Mouse (Mus musculus) urinary bladder, adult 18-20 months (tissue): Measurements from ENCODE around the gene Rtn4r.

Source experiments
- DNase-seq, 2 experiments: peaks; one replicate each; pipeline ENCODE4 v3.0.0; 2022; ENCODE audit warnings: low spot score in 2 of 2, mixed read lengths in 2 of 2

Rtn4r gene

DNA sequence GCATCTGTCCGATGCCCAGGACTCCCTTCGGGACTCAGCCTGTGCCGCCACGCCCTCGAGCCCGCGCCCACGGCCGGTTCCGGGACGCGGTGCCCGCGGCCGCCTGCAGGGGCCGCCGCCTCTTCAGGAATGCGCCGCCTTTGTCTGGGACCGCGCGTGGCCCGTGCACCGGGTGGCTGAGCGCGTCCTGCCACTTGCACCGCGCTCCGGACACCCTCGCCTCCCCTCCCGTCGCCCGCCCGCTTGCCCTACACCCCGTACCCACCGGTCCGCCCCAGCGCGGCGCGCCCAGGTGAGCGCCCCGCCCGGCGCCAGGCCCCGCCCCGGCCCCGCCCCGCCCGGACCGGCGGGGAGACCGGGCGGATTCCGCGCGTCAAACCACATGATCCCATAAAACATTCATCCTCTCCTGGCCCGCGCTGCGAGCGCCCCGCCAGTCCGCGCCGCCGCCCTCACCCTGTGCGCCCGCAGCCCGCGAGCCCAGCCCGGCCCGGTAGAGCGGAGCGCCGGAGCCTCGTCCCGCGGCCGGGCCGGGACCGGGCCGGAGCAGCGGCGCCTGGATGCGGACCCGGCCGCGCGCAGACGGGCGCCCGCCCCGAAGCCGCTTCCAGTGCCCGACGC is at the start of gene Rtn4r:
Gene Rtn4r (plus strand): TSS at position 402 of the 621 bp plus-strand sequence.
- DNase-seq = peak; percentile 24 to 62

GRCm38 (mm10) chr16:18078314-18079015 is 49.0 kb upstream of the Rtn4r start:
- DNase-seq = no peak

GRCm38 (mm10) chr16:18079300-18079699 is 48.1 kb upstream of the Rtn4r start:
- no peak for DNase-seq

DNA sequence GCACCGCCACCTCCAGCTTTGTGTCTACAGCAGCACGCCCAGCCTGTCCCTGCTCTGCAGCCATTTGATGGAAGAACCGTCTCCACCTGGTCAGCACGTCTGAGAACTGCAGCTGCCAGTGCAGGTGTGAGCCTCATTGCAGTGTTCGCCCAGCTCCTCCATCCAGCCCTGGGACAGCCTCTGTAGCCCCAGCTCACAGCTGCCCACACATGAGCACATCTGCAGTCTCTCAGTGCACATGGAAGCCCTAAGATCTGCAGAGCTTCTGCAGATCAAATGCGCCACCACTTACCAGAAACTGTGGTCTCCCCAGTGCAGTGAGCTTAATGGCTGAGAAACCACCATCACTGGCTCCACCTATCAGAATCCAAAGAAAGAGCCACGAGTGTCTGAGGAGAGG is 47.3 kb upstream of the Rtn4r start:
- no peak for DNase-seq

DNA sequence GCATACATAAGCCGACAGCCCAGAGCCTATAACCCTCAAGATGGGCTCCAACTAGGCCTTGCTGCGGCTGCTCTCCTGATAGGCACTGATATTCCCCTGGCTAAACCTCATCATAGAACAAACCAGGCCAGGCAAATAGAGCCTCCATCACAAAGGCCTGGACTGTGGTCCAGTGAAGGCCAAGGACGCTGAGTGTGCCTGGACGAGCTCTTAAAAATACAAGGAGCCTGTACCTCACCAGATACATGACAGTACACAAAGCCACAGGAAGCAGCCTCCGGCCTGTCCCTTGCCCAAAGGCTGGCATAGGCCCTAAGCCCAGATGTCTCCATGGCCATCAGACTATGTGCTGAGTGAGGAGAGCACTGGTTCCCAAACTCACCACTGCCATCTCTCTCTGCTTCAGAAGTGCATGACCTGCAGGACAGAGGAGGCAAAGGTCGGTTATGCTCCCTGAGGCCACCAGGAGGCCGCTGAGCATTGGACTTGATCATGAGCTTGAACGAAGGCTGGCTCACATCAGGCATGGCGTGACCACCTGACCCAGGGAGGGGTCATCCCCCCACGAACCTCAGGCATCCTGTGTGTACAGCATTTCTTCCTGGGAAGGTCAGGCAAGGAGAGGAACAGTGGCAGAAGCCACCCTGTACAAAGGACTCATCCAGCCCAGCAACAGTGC is 46.2 kb upstream of the Rtn4r start:
- DNase-seq = no peak

- no peak for DNase-seq
Observed at GRCm38 (mm10) chr16:18082291-18082690, 45.2 kb upstream of the Rtn4r start.

GRCm38 (mm10) chr16:18083231-18083951 is 44.1 kb upstream of the Rtn4r start:
- DNase-seq = no peak

- DNase-seq = no peak
Observed at GRCm38 (mm10) chr16:18084262-18084661, 43.2 kb upstream of the Rtn4r start.

DNA sequence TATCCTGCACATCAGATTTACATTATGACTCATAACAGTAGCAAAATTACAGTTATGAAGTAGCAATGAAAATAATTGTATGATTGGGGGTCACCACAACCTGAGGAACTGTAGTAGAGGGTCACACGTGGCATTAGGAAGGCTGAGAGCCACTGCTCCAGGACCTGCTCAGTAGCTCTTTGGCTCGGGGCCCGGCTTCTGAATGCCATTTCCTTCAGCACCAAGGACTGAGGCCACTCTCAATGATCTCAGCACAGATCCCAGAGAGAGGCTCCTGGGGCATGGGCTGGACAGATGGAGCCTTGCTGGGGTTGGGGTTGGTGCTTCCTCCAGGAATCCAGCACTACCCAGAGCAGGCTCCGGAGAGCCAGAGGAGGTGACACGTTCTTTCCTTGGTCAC is 40.3 kb upstream of the Rtn4r start:
- no peak for DNase-seq

GRCm38 (mm10) chr16:18096348-18096747 is 31.1 kb upstream of the Rtn4r start:
- DNase-seq = no peak

- DNase-seq = no peak
Observed at GRCm38 (mm10) chr16:18102816-18103215, 24.6 kb upstream of the Rtn4r start.

DNA sequence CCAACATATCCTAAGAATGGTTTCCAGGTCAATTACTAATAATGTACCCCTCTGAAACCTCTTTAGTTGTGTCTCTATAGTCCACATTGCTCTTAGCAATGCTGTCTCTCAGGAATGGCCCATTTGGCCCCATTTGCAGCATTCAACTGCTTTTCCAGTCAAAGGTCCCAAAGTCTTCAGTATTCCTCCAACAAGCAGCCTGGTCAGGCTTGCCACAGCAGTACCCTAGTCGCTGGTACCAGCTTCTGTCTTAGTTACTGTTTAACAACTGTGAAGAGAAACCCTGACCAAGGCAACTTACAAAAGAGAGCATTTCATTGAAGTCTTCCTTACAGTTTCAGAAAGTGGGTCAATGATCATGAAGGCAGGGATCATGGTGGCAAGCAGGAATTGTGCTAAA is 24.1 kb upstream of the Rtn4r start:
- DNase-seq = no peak

DNA sequence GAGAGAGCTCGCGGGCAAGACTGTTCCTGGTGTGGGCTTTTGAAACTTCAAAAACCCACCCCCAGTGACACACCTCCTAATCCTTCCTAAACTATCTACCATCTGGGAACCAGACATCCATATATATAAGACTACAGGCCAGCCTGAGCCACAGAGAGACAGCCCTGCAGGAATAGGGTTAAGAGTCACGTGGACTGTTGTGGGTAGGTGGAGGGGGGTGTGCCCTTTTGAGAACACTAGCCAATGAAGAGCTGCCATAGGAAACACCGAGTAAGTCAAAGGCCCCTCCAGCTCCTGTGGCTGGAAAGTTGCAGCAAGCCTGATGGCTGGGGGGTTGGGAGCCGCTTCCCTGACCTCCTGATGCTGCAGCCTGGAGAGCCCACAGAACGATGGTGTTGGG is 23.6 kb upstream of the Rtn4r start:
- DNase-seq = no peak

DNA sequence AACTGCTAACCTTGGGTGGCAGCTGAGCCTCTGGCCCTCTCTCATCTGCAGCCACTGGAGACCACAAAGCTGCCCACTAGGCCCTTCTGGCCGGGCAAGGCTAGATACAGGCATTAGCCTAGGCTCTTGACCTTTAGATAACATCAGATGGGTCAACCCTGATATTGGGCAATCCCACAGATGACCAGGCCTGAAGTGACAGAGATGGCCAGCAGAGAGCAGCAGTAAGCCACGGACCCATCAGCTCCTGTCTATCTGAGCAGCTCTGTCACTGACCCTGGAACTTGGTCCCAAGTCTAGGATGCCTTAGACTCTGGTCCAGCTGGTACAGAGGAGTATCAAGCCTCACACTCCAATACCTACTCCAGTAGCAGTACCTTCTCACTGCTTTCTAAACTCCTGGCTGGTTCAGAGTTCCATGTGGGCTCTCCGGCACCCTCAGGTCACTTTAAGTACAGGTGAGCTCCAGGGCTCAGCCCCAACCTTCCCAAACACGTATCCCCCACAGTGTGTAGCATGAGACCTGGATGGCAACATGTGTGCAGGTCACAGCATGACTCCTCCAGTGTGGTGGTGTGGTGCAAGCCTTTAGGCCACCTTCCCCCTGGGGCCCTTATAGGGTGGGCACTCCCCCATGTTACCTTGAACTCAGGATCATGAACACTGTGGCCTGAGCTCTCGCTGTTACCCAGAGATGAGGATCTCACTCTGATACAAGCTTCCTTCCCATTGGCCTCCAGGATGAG is 19.0 kb upstream of the Rtn4r start:
- peak; percentile 39 to 65 for DNase-seq

DNA sequence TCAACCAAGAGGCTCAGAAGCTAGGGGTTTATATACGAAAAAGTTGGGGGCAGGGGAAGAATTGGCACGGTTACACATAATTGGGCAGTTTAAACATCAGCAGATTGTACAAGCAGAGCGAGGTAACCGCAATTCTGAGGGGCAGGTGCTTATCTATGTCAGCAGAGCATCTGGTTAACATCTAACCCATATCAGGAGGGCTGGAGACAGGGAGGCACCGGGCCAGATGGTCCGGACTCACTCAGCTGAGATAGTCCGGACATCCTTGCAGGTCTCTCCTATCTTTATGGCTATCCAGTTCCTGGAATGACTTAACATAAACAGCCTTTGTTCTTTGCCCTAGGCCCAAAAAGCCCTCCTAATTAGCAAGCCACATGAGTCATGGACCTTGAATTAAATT is 16.4 kb upstream of the Rtn4r start:
- DNase-seq = no peak

GRCm38 (mm10) chr16:18116467-18116866 is 11.0 kb upstream of the Rtn4r start:
- no peak for DNase-seq

DNA sequence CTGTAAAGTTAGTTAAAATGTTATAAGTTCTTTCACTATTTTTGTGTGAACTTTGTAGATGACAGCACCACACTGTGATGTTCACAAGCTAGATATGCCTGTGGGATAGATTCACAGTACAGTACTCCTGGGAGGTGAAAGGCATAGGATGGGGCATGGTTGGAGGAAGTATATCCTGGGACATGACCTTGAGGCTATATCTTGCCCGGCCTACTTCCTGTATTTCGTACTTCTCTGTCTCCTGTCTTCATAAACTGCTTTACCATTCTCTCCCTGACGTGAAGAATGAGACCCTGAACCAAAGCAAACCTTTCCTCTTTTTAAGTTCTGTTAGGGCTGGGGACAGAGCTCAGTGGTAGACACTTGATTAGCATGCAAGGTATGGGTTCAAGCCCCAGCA is 9.2 kb upstream of the Rtn4r start:
- no peak for DNase-seq

- DNase-seq = no peak
Observed at GRCm38 (mm10) chr16:18119031-18119730, 8.3 kb upstream of the Rtn4r start.

GRCm38 (mm10) chr16:18122740-18123139 is 4.7 kb upstream of the Rtn4r start:
- no peak for DNase-seq

GRCm38 (mm10) chr16:18123471-18123870 is 4.0 kb upstream of the Rtn4r start:
- no peak for DNase-seq

DNA sequence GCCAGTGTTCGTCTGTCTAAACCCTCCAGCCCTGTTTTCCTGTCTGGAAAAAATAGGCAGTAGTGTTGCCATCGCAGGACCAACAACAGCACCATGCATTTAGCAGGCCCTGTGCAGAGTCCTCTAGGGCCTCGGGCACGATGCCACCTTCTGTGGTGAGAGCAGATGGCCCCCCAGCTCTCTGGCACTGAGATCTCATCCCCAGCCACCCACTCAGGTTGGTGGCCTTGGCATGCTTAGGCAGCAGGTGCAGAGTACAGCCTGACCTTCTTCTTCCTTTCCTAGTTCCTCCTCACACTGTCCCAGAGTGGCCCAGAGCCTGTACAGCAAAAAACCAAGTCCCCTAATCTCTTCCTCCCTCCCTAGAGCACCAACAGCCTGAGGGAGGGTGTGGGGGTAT is 3.4 kb upstream of the Rtn4r start:
- no peak for DNase-seq
